Mouse (Mus musculus) midbrain, embryonic 11.5 days (tissue): Measurements from ENCODE around the gene 1110065P20Rik. TPM values are rescaled to one million over a fixed set of nuclear protein-coding genes. Genes with fewer than 3 reads are reported as not detected.

ENCODE experiments used
- ATAC-seq: fragments of 200-750 bp; cut with Nextera tagmentation; 2 replicates; pipeline ENCODE4 v1.8.0; 2017; ENCODE audit warnings: moderate TSS enrichment, moderate library complexity; ENCODE audit not compliant: low FRiP score
- DNase-seq: peaks from one replicate; pipeline ENCODE4 v3.0.0; 2015; ENCODE audit warnings: low spot score; ENCODE audit errors: missing footprints
- H3K27ac ChIP-seq: fragments of 300-500 bp; sonication (generic); 2 replicates; pipeline ENCODE4 v1.5.1; 2014; ENCODE audit warnings: low read depth, low read length
- H3K27me3 ChIP-seq: fragments of 300-500 bp; sonication (generic); 2 replicates; pipeline ENCODE4 v1.6.1; 2014; ENCODE audit warnings: mild to moderate bottlenecking, low read length, moderate library complexity, mixed read lengths; ENCODE audit not compliant: control insufficient read depth, insufficient read depth
- H3K36me3 ChIP-seq: fragments of 300-500 bp; sonication (generic); 2 replicates; pipeline ENCODE4 v1.6.1; 2014; ENCODE audit warnings: mild to moderate bottlenecking, low read length, moderate library complexity, mixed read lengths; ENCODE audit not compliant: control insufficient read depth, insufficient read depth
- H3K4me1 ChIP-seq: fragments of 300-500 bp; sonication (generic); 2 replicates; pipeline ENCODE4 v1.6.1; 2014; ENCODE audit warnings: low read length; ENCODE audit not compliant: control insufficient read depth, insufficient read depth
- H3K4me2 ChIP-seq: fragments of 300-500 bp; sonication (generic); 2 replicates; pipeline ENCODE4 v1.6.1; 2014; ENCODE audit warnings: mild to moderate bottlenecking, moderate library complexity
- H3K4me3 ChIP-seq: fragments of 300-500 bp; sonication (generic); 2 replicates; pipeline ENCODE4 v1.5.1; 2014; ENCODE audit warnings: low read depth, low read length
- H3K9ac ChIP-seq: fragments of 300-500 bp; sonication (generic); 2 replicates; pipeline ENCODE4 v1.6.1; 2014; ENCODE audit warnings: low read length
- H3K9me3 ChIP-seq: fragments of 300-500 bp; sonication (generic); 2 replicates; pipeline ENCODE4 v1.6.1; 2016; ENCODE audit warnings: low read length; ENCODE audit not compliant: control insufficient read depth
- WGBS: fragments of 180-500 bp; shearing (Covaris S2); extraction: QIAGEN DNeasy Blood & Tissue Kit; methylation state at CpG from one replicate; pipeline ENCODE4 v1.1.7; 2014; 5-methylcytosine and 5-hydroxymethylcytosine counted together
- polyA plus RNA-seq: library from polyadenylated mRNA; unstranded; fragments of >200 nt; fragmentation: Nextera tagmentation; extraction: Ambion mirVana; gene quantifications from 2 replicates; pipeline ENCODE4 v1.2.1, GENCODE M21; 2014

Gene 1110065P20Rik
- 52.7 and 60.0 TPM in 2 replicates for polyA plus RNA-seq

- Histone ChIP-seq H3K27me3 (no peaks in the 10 kb centered on the region), H3K4me2 (peak within 1 kb of the TSS; percentile 55), H3K4me3 (peak within 1 kb of the TSS; percentile 99), H3K9me3 (no peaks in the 10 kb centered on the region), H3K9ac (peak within 1 kb of the TSS; percentile 63), H3K36me3 (peaks cover 10% of the 10 kb centered on the region), H3K4me1 (peaks cover 15% of the 10 kb centered on the region), H3K27ac (peak within 1 kb of the TSS; percentile 80)
- under 1% methylated on average over 61 of the region's 75 CpGs for WGBS
- DNase-seq (peak; percentile 91), ATAC-seq (peak; percentile 43)
These were observed at the start of gene 1110065P20Rik for GRCm38 (mm10) chr4:124850933-124851658. Gene 1110065P20Rik, minus strand, starts transcription at chr4:124851196.

GRCm38 (mm10) chr4:124899906-124900305 lies 48.9 kb upstream of the 1110065P20Rik start:
- no peak for ATAC-seq
- no peaks in the 10 kb centered on the region for H3K36me3 ChIP-seq
- 50% methylated on average over 5 of the region's 5 CpGs for WGBS
- H3K9ac ChIP-seq: no peak overlapping the region
- no peak overlapping the region for H3K27ac ChIP-seq
- H3K4me1 ChIP-seq: peaks cover 37% of the 10 kb centered on the region
- no peak overlapping the region for H3K4me3 ChIP-seq
- H3K4me2 ChIP-seq: no peak overlapping the region
- no peak for DNase-seq
- H3K27me3 ChIP-seq: peaks cover 12% of the 10 kb centered on the region
- no peaks in the 10 kb centered on the region for H3K9me3 ChIP-seq

- Histone ChIP-seq H3K27me3 (peaks cover 24% of the 10 kb centered on the region), H3K9me3 (no peaks in the 10 kb centered on the region), H3K36me3 (no peaks in the 10 kb centered on the region), H3K4me2 (no peak overlapping the region), H3K9ac (no peak overlapping the region), H3K4me1 (peaks cover 48% of the 10 kb centered on the region), H3K4me3 (no peak overlapping the region), H3K27ac (peak overlapping the region; percentile 72)
- no peak for DNase-seq
- 12% methylated on average over 10 of the region's 10 CpGs for WGBS
- peak; percentile 49; the same call in 1 of the 2 replicates for ATAC-seq
These were observed 47.4 kb upstream of the 1110065P20Rik start for GRCm38 (mm10) chr4:124898428-124898827.

GRCm38 (mm10) chr4:124894508-124895428 lies 43.8 kb upstream of the 1110065P20Rik start:
- DNase-seq (peak; percentile 92), ATAC-seq (peak; percentile 65)
- H3K27ac ChIP-seq: no peak overlapping the region
- peaks cover 35% of the 10 kb centered on the region for H3K4me1 ChIP-seq
- H3K9ac ChIP-seq: peak overlapping the region; percentile 55
- no peaks in the 10 kb centered on the region for H3K36me3 ChIP-seq
- H3K4me2 ChIP-seq: peak overlapping the region; percentile 79
- H3K27me3 ChIP-seq: peaks cover 31% of the 10 kb centered on the region
- 1% methylated on average over 83 of the region's 83 CpGs for WGBS
- peak overlapping the region; percentile 48 for H3K4me3 ChIP-seq
- H3K9me3 ChIP-seq: no peaks in the 10 kb centered on the region

GRCm38 (mm10) chr4:124893769-124894168 lies 42.8 kb upstream of the 1110065P20Rik start:
- Histone ChIP-seq H3K4me3 (no peak overlapping the region), H3K9ac (no peak overlapping the region), H3K27ac (no peak overlapping the region), H3K4me2 (no peak overlapping the region), H3K36me3 (no peaks in the 10 kb centered on the region), H3K9me3 (no peaks in the 10 kb centered on the region), H3K4me1 (peaks cover 25% of the 10 kb centered on the region), H3K27me3 (peaks cover 31% of the 10 kb centered on the region)
- peak; percentile 91 for DNase-seq
- peak; percentile 22; the same call in 1 of the 2 replicates for ATAC-seq
- WGBS: 18% methylated on average over 6 of the region's 6 CpGs

GRCm38 (mm10) chr4:124890831-124891230 lies 39.8 kb upstream of the 1110065P20Rik start:
- DNase-seq: no peak
- Histone ChIP-seq H3K9me3 (no peaks in the 10 kb centered on the region), H3K4me1 (peaks cover 15% of the 10 kb centered on the region), H3K36me3 (no peaks in the 10 kb centered on the region), H3K9ac (no peak overlapping the region), H3K4me2 (no peak overlapping the region), H3K4me3 (no peak overlapping the region), H3K27ac (no peak overlapping the region), H3K27me3 (peaks cover 28% of the 10 kb centered on the region)
- ATAC-seq: no peak
- 79% methylated on average over 5 of the region's 5 CpGs for WGBS

- 91% methylated on average over 2 of the region's 2 CpGs for WGBS
- Histone ChIP-seq H3K4me2 (no peak overlapping the region), H3K9ac (no peak overlapping the region), H3K27me3 (peaks cover 22% of the 10 kb centered on the region), H3K9me3 (no peaks in the 10 kb centered on the region), H3K36me3 (no peaks in the 10 kb centered on the region), H3K4me1 (peaks cover 11% of the 10 kb centered on the region), H3K4me3 (no peak overlapping the region), H3K27ac (no peak overlapping the region)
- DNase-seq (no peak), ATAC-seq (no peak)
These were observed 38.9 kb upstream of the 1110065P20Rik start for GRCm38 (mm10) chr4:124889935-124890334.

- DNase-seq: no peak
- WGBS: 72% methylated on average over 7 of the region's 7 CpGs
- ATAC-seq: no peak
- Histone ChIP-seq H3K27ac (no peak overlapping the region), H3K27me3 (peaks cover 11% of the 10 kb centered on the region; the same call in 1 of the 2 replicates), H3K9ac (no peak overlapping the region), H3K4me3 (no peak overlapping the region), H3K4me2 (no peak overlapping the region), H3K4me1 (peaks cover 2% of the 10 kb centered on the region; the same call in 1 of the 2 replicates), H3K9me3 (no peaks in the 10 kb centered on the region), H3K36me3 (no peaks in the 10 kb centered on the region)
These were observed 37.7 kb upstream of the 1110065P20Rik start for GRCm38 (mm10) chr4:124888702-124889101.
